Mouse (Mus musculus): Measurements from ENCODE around the gene Chmp3.

DNA sequence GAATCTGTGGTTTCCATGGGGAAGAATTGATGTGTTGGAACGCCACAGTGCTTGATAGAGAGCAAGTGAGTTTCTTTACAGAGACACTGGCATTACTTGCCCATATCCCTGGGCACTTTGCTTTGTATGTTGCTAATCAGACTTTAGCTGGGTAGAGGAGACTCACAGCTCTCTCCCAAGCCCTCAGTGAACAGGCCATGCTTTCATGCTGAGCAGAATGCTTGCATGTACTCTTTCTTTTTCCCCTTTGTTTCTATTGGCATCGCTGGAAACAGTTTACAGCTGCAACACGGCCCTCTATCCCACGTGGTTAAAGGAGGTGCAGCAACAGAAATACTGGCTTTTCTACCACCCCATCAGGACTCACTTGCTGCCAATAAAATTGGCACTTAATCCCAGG is 39.6 kb downstream of the Chmp3 start:
- TF ChIP-seq POLR2AphosphoS2 (IDR thresholded peaks at IDR 0.05; ENCODE audit: low read depth, low read length) = no peak
- no peak for TF ChIP-seq EP300 (IDR thresholded peaks at IDR 0.05; ENCODE audit: low read length)
- TF ChIP-seq GABPA (IDR thresholded peaks at IDR 0.05; ENCODE audit: insufficient replicate concordance, low read depth, low read length) = no peak
- TF ChIP-seq RCOR1 (conservative IDR thresholded peaks at IDR 0.05; ENCODE audit: low read depth, low read length) = no peak
- TF ChIP-seq TCF12 (IDR thresholded peaks at IDR 0.05; ENCODE audit: low read depth, low read length) = no peak
- TF ChIP-seq CTCF (conservative IDR thresholded peaks at IDR 0.05 in 1 of 2, IDR thresholded peaks at IDR 0.05 in 1 of 2; ENCODE audit: low read depth in 2 of 2, low read length in 2 of 2) = no peak
- no peak for TF ChIP-seq POLR2A (IDR thresholded peaks at IDR 0.05; ENCODE audit: low read depth, low read length)
- no peak for TF ChIP-seq ZKSCAN1 (IDR thresholded peaks at IDR 0.05; ENCODE audit: borderline replicate concordance, low read depth, low read length)
- no peak for TF ChIP-seq BHLHE40 (IDR thresholded peaks at IDR 0.05; ENCODE audit: low read depth, low read length)
- TF ChIP-seq ZNF384 (IDR thresholded peaks at IDR 0.05; ENCODE audit: low read depth, low read length) = no peak
- TF ChIP-seq USF1 (IDR thresholded peaks at IDR 0.05; ENCODE audit: low read depth, low read length) = no peak
- TF ChIP-seq ZMIZ1 (IDR thresholded peaks at IDR 0.05; ENCODE audit: low read depth, low read length) = no peak
- no peak for TF ChIP-seq MAFK (IDR thresholded peaks at IDR 0.05; ENCODE audit: insufficient replicate concordance, low read length)
- no peak for TF ChIP-seq RAD21 (IDR thresholded peaks at IDR 0.05; ENCODE audit: low read depth, low read length)

All from CH12.LX (cell line).